In genomic region chr3:79885686-79886356, GRCm38 (mm10) we compare ENCODE assay signal across 8 mouse cellular contexts. TPM values are rescaled to one million over a fixed set of nuclear protein-coding genes. Genes with fewer than 3 reads are reported as not detected.
DNase-seq lines count a peak whose midpoint lies in the region; ATAC-seq lines count a peak whose summit lies in the region.

No protein-coding gene starts in this region.

- H3K4me2 ChIP-seq in kidney, embryonic 14.5 days (replicated peaks; ENCODE audit: low read depth, low read length) = peak overlapping the region; percentile 58
- no peak overlapping the region for H3K4me2 ChIP-seq in midbrain, embryonic 15.5 days

- peaks cover 13% of the 10 kb centered on the region for H3K4me1 ChIP-seq in kidney, embryonic 14.5 days (ENCODE audit: control insufficient read depth, insufficient read depth, low read length)
- H3K4me1 ChIP-seq in midbrain, embryonic 15.5 days = peaks cover 6% of the 10 kb centered on the region; the same call in 1 of the 2 replicates

- peak; percentile 84 for ATAC-seq in kidney, embryonic 14.5 days (ENCODE audit: low FRiP score, low TSS enrichment)
- no peak for ATAC-seq in midbrain, embryonic 15.5 days (replicated peaks)

- no peaks in the 10 kb centered on the region for H3K27me3 ChIP-seq in kidney, embryonic 14.5 days (ENCODE audit: control insufficient read depth, insufficient read depth, low read length)
- no peaks in the 10 kb centered on the region for H3K27me3 ChIP-seq in midbrain, embryonic 15.5 days (replicated peaks)

- DNase-seq in B cell, adult 2 months = peak; percentile 8 to 13
- peak; percentile 53 for DNase-seq in adrenal gland, postnatal 10 days
- DNase-seq in heart, adult 9 months (ENCODE audit: low spot score in 2 of 2) = peak; percentile 43 to 46
- DNase-seq in lung, postnatal 36 days = peak; percentile 66
- DNase-seq in urinary bladder, postnatal 36 days (ENCODE audit: low spot score in 2 of 2) = peak; percentile 76 to 85
- DNase-seq in left cerebral cortex, postnatal 4 days = no peak

- peak overlapping the region; percentile 34; the same call in 1 of the 2 replicates for H3K9ac ChIP-seq in kidney, embryonic 14.5 days (ENCODE audit: low read depth, low read length)
- no peak overlapping the region for H3K9ac ChIP-seq in midbrain, embryonic 15.5 days

- intact Hi-C loops in left cerebral cortex, postnatal 4 days (cut with DNase I) = no loop called here

- H3K9me3 ChIP-seq in kidney, embryonic 14.5 days (ENCODE audit: control insufficient read depth, low read length) = no peaks in the 10 kb centered on the region
- H3K9me3 ChIP-seq in midbrain, embryonic 15.5 days = no peaks in the 10 kb centered on the region

- peak overlapping the region; percentile 34 for H3K4me3 ChIP-seq in kidney, embryonic 14.5 days (ENCODE audit: low read length)
- no peak overlapping the region for H3K4me3 ChIP-seq in midbrain, embryonic 15.5 days

- peak overlapping the region; percentile 65 for H3K27ac ChIP-seq in kidney, embryonic 14.5 days (ENCODE audit: low read depth, low read length)
- no peak overlapping the region for H3K27ac ChIP-seq in midbrain, embryonic 15.5 days

- H3K36me3 ChIP-seq in kidney, embryonic 14.5 days (ENCODE audit: control insufficient read depth, insufficient read depth, low read length) = no peaks in the 10 kb centered on the region
- no peaks in the 10 kb centered on the region for H3K36me3 ChIP-seq in midbrain, embryonic 15.5 days (replicated peaks)

- WGBS in kidney, embryonic 14.5 days = 6% methylated on average over 19 of the region's 19 CpGs
- WGBS in midbrain, embryonic 15.5 days = 77% methylated on average over 19 of the region's 19 CpGs

RNA-seq across cellular contexts. Expression of gene Fam198b, which starts 1.5 kb away (rescaled TPM):
- total RNA-seq in adrenal gland, postnatal 10 days (2021) = 10 to 100 TPM; 31.6 to 31.7 TPM
- polyA plus RNA-seq in kidney, embryonic 14.5 days (2014; fragmentation: Nextera tagmentation; extraction: Ambion mirVana) = 8.3 and 10.7 TPM in 2 replicates
- 1 to 10 TPM; 3.4 to 4.1 TPM for total RNA-seq in left cerebral cortex, postnatal 4 days (2021)
- polyA plus RNA-seq in midbrain, embryonic 15.5 days (2015; fragmentation: Nextera tagmentation; extraction: Ambion mirVana) = 1.3 and 1.6 TPM in 2 replicates

RNA-seq across cellular contexts. Expression of gene Tmem144, which starts 33.2 kb away (rescaled TPM):
- total RNA-seq in adrenal gland, postnatal 10 days (2021) = 1 to 10 TPM; 5.2 to 8.4 TPM
- polyA plus RNA-seq in kidney, embryonic 14.5 days (2014; fragmentation: Nextera tagmentation; extraction: Ambion mirVana) = 4.7 and 5.4 TPM in 2 replicates
- 1 to 10 TPM; 2.8 to 3.6 TPM for total RNA-seq in left cerebral cortex, postnatal 4 days (2021)
- polyA plus RNA-seq in midbrain, embryonic 15.5 days (2015; fragmentation: Nextera tagmentation; extraction: Ambion mirVana) = 0.87 and 0.96 TPM in 2 replicates

Comparison
In these comparisons a context has a peak if more than half of its experiments do, and no peak if none do; other contexts are left out.
1. RNA of gene Fam198b, which starts 1.5 kb away (total RNA-seq): 31.6 to 31.7 TPM in adrenal gland, postnatal 10 days; 3.4 to 4.1 TPM in left cerebral cortex, postnatal 4 days; every median in the first group is over 4 times any median in the second.